Mouse (Mus musculus): ENCODE results near the gene Psmd9.

Gene Psmd9

GRCm38 (mm10) chr5:123149451-123150400 is 19.5 kb upstream of the Psmd9 start:
- peak; percentile 88 for DNase-seq (ENCODE audit: low read depth, low spot score)

GRCm38 (mm10) chr5:123150641-123151040 is 18.6 kb upstream of the Psmd9 start:
- DNase-seq (ENCODE audit: low read depth, low spot score): peak; percentile 90

- DNase-seq (ENCODE audit: low read depth, low spot score): peak; percentile 91
Observed at GRCm38 (mm10) chr5:123151077-123151476, 18.1 kb upstream of the Psmd9 start.

GRCm38 (mm10) chr5:123151707-123152362 is 17.4 kb upstream of the Psmd9 start:
- DNase-seq (ENCODE audit: low read depth, low spot score): no peak

- DNase-seq (ENCODE audit: low read depth, low spot score): peak; percentile 51
Observed at GRCm38 (mm10) chr5:123152901-123153300, 16.3 kb upstream of the Psmd9 start.

- peak; percentile 81 for DNase-seq (ENCODE audit: low read depth, low spot score)
Observed at GRCm38 (mm10) chr5:123155425-123155824, 13.8 kb upstream of the Psmd9 start.

- DNase-seq (ENCODE audit: low read depth, low spot score): no peak
Observed at GRCm38 (mm10) chr5:123156763-123157162, 12.4 kb upstream of the Psmd9 start.

- DNase-seq (ENCODE audit: low read depth, low spot score): no peak
Observed at GRCm38 (mm10) chr5:123157972-123158371, 11.2 kb upstream of the Psmd9 start.

- DNase-seq (ENCODE audit: low read depth, low spot score): no peak
Observed at GRCm38 (mm10) chr5:123159446-123159845, 9.8 kb upstream of the Psmd9 start.

GRCm38 (mm10) chr5:123159866-123160265 is 9.3 kb upstream of the Psmd9 start:
- no peak for DNase-seq (ENCODE audit: low read depth, low spot score)

GRCm38 (mm10) chr5:123160341-123160740 is 8.9 kb upstream of the Psmd9 start:
- no peak for DNase-seq (ENCODE audit: low read depth, low spot score)

GRCm38 (mm10) chr5:123162942-123163341 is 6.3 kb upstream of the Psmd9 start:
- DNase-seq (ENCODE audit: low read depth, low spot score): no peak

GRCm38 (mm10) chr5:123166437-123166836 is 2.8 kb upstream of the Psmd9 start:
- no peak for DNase-seq (ENCODE audit: low read depth, low spot score)

GRCm38 (mm10) chr5:123167591-123167990 is 1.6 kb upstream of the Psmd9 start:
- DNase-seq (ENCODE audit: low read depth, low spot score): no peak

- DNase-seq (ENCODE audit: low read depth, low spot score): no peak
Observed at GRCm38 (mm10) chr5:123170365-123170764, 1.2 kb downstream of the Psmd9 start.

- DNase-seq (ENCODE audit: low read depth, low spot score): peak; percentile 76
Observed at GRCm38 (mm10) chr5:123171646-123172350, 2.6 kb downstream of the Psmd9 start.

- peak; percentile 43 for DNase-seq (ENCODE audit: low read depth, low spot score)
Observed at GRCm38 (mm10) chr5:123178792-123179191, 9.6 kb downstream of the Psmd9 start.

- DNase-seq (ENCODE audit: low read depth, low spot score): no peak
Observed at GRCm38 (mm10) chr5:123180390-123180789, 11.2 kb downstream of the Psmd9 start.

GRCm38 (mm10) chr5:123181536-123181935 is 12.3 kb downstream of the Psmd9 start:
- no peak for DNase-seq (ENCODE audit: low read depth, low spot score)

GRCm38 (mm10) chr5:123182651-123183050 is 13.4 kb downstream of the Psmd9 start, which contains the start of gene Hpd:
Gene Hpd, minus strand, starts transcription at chr5:123182727.
- DNase-seq (ENCODE audit: low read depth, low spot score): no peak

- no peak for DNase-seq (ENCODE audit: low read depth, low spot score)
Observed at GRCm38 (mm10) chr5:123185966-123186365, 16.8 kb downstream of the Psmd9 start.

GRCm38 (mm10) chr5:123187306-123187705 is 18.1 kb downstream of the Psmd9 start:
- no peak for DNase-seq (ENCODE audit: low read depth, low spot score)
